Mouse (Mus musculus) kidney, embryonic 16.5 days (tissue): ENCODE data around the gene Sik1. TPM values are rescaled to one million over a fixed set of nuclear protein-coding genes. Genes with fewer than 3 reads are reported as not detected.
"Not testable (repeated sequence)": the region's sequence is repeated elsewhere in the genome, so short reads cannot be mapped to it uniquely, and the experiment has no call there.

Source experiments
- ATAC-seq: fragments of 200-750 bp; cut with Nextera tagmentation; 2 replicates; pipeline ENCODE4 v1.8.0; 2017; ENCODE audit warnings: moderate TSS enrichment; ENCODE audit not compliant: low FRiP score, low TSS enrichment
- H3K27ac ChIP-seq: fragments of 300-500 bp; sonication (generic); 2 replicates; pipeline ENCODE4 v1.5.1; 2014; ENCODE audit warnings: low read length
- H3K27me3 ChIP-seq: fragments of 300-500 bp; sonication (generic); 2 replicates; pipeline ENCODE4 v1.6.1; 2014; ENCODE audit warnings: low read length, control low read depth, mixed read lengths; ENCODE audit not compliant: insufficient read depth
- H3K36me3 ChIP-seq: fragments of 300-500 bp; sonication (generic); 2 replicates; pipeline ENCODE4 v1.6.1; 2014; ENCODE audit warnings: low read length, control low read depth, mixed read lengths; ENCODE audit not compliant: insufficient read depth
- H3K4me1 ChIP-seq: fragments of 300-500 bp; sonication (generic); 2 replicates; pipeline ENCODE4 v1.6.1; 2014; ENCODE audit warnings: low read length, control low read depth, mixed read lengths; ENCODE audit not compliant: insufficient read depth
- H3K4me2 ChIP-seq: fragments of 300-500 bp; sonication (generic); replicated peaks from 2 replicates; pipeline ENCODE4 v1.6.1; 2014; ENCODE audit warnings: low read depth, low read length
- H3K4me3 ChIP-seq: fragments of 300-500 bp; sonication (generic); 2 replicates; pipeline ENCODE4 v1.5.1; 2014; ENCODE audit warnings: mild to moderate bottlenecking, low read length
- H3K9ac ChIP-seq: fragments of 300-500 bp; sonication (generic); replicated peaks from 2 replicates; pipeline ENCODE4 v1.6.1; 2014; ENCODE audit warnings: low read length
- H3K9me3 ChIP-seq: fragments of 300-500 bp; sonication (generic); 2 replicates; pipeline ENCODE4 v1.6.1; 2016; ENCODE audit warnings: low read length, control low read depth
- WGBS: fragments of 180-500 bp; shearing (Covaris S2); extraction: QIAGEN DNeasy Blood & Tissue Kit; methylation state at CpG from one replicate; pipeline ENCODE4 v1.1.7; 2014; 5-methylcytosine and 5-hydroxymethylcytosine counted together
- polyA plus RNA-seq: library from polyadenylated mRNA; unstranded; fragments of >200 nt; fragmentation: Nextera tagmentation; extraction: Ambion mirVana; gene quantifications from 2 replicates; pipeline ENCODE4 v1.2.1, GENCODE M21; 2015

Sik1 gene
- polyA plus RNA-seq, 1 experiment from 2014 or later, result 17.8 TPM

- Histone ChIP-seq H3K4me1 (peaks cover 51% of the 10 kb centered on the region), H3K27ac (peak overlapping the region; percentile 90), H3K4me3 (no peak overlapping the region), H3K27me3 (no peaks in the 10 kb centered on the region), H3K4me2 (no peak overlapping the region), H3K9me3 (no peaks in the 10 kb centered on the region), H3K36me3 (no peaks in the 10 kb centered on the region), H3K9ac (no peak overlapping the region)
- 28% methylated on average over 5 of the region's 5 CpGs for WGBS
- no peak for ATAC-seq
Measured at GRCm38 (mm10) chr17:31893371-31894060, 37.9 kb upstream of the Sik1 start.

GRCm38 (mm10) chr17:31892750-31893149 lies 37.1 kb upstream of the Sik1 start:
- WGBS, result 12% methylated on average over 10 of the region's 10 CpGs
- H3K9ac ChIP-seq, result 0 out of 2 replicates have a peak overlapping the region, but pooled peaks have one; percentile 36

GRCm38 (mm10) chr17:31891858-31892257 lies 36.3 kb upstream of the Sik1 start:
- Histone ChIP-seq H3K4me3 (no peak overlapping the region), H3K9me3 (no peaks in the 10 kb centered on the region), H3K36me3 (no peaks in the 10 kb centered on the region), H3K27me3 (no peaks in the 10 kb centered on the region), H3K4me1 (peaks cover 51% of the 10 kb centered on the region), H3K27ac (peak overlapping the region; percentile 90), H3K4me2 (no peak overlapping the region), H3K9ac (peak overlapping the region; percentile 56)
- no peak for ATAC-seq
- WGBS, result 52% methylated on average over 4 of the region's 4 CpGs

More at GRCm38 (mm10) chr17:31892750-31893149, 37.1 kb upstream of the Sik1 start:
- H3K4me1 ChIP-seq, result peaks cover 51% of the 10 kb centered on the region
- H3K27me3 ChIP-seq, result no peaks in the 10 kb centered on the region
- no peaks in the 10 kb centered on the region for H3K36me3 ChIP-seq
- ATAC-seq, result peak; percentile 89
- H3K4me2 ChIP-seq, result no peak overlapping the region
- H3K4me3 ChIP-seq, result no peak overlapping the region
- H3K27ac ChIP-seq, result peak overlapping the region; percentile 90
- H3K9me3 ChIP-seq, result no peaks in the 10 kb centered on the region

- 0 out of 2 replicates have a peak overlapping the region, but pooled peaks have one; percentile 36 for H3K9ac ChIP-seq
- H3K9me3 ChIP-seq, result no peaks in the 10 kb centered on the region
- peaks cover 51% of the 10 kb centered on the region for H3K4me1 ChIP-seq
- WGBS, result 17% methylated on average over 2 of the region's 2 CpGs
- no peak overlapping the region; the same call in 1 of the 2 replicates for H3K4me2 ChIP-seq
- H3K4me3 ChIP-seq, result no peak overlapping the region
- H3K27me3 ChIP-seq, result no peaks in the 10 kb centered on the region
- 0 out of 2 replicates have a peak, but pooled peaks have one; percentile 8 for ATAC-seq
- no peaks in the 10 kb centered on the region for H3K36me3 ChIP-seq
- peak overlapping the region; percentile 90 for H3K27ac ChIP-seq
Measured at GRCm38 (mm10) chr17:31890311-31890951, 34.8 kb upstream of the Sik1 start.

- H3K4me2 ChIP-seq, result no peak overlapping the region
- peak; percentile 67 for ATAC-seq
- H3K9me3 ChIP-seq, result no peaks in the 10 kb centered on the region
- H3K4me3 ChIP-seq, result no peak overlapping the region
- 50% methylated on average over 9 of the region's 9 CpGs for WGBS
- peak overlapping the region; percentile 44; the same call in 1 of the 2 replicates for H3K9ac ChIP-seq
- H3K4me1 ChIP-seq, result peaks cover 51% of the 10 kb centered on the region
- H3K27ac ChIP-seq, result peak overlapping the region; percentile 90
- no peaks in the 10 kb centered on the region for H3K27me3 ChIP-seq
- H3K36me3 ChIP-seq, result no peaks in the 10 kb centered on the region
Measured at GRCm38 (mm10) chr17:31889446-31890201, 34.0 kb upstream of the Sik1 start.

- Histone ChIP-seq H3K9me3 (no peaks in the 10 kb centered on the region), H3K4me3 (no peak overlapping the region), H3K27ac (no peak overlapping the region), H3K9ac (no peak overlapping the region), H3K4me1 (peaks cover 47% of the 10 kb centered on the region), H3K27me3 (no peaks in the 10 kb centered on the region), H3K36me3 (no peaks in the 10 kb centered on the region), H3K4me2 (no peak overlapping the region)
- 64% methylated on average over 6 of the region's 6 CpGs for WGBS
- no peak for ATAC-seq
Measured at GRCm38 (mm10) chr17:31888540-31888939, 32.9 kb upstream of the Sik1 start.

- not testable (repeated sequence) for ATAC-seq, H3K27me3 ChIP-seq
- WGBS, result 75% methylated on average over 1 of the region's 1 CpGs
Measured at GRCm38 (mm10) chr17:31884676-31885075, 29.1 kb upstream of the Sik1 start.

GRCm38 (mm10) chr17:31879406-31879805 lies 23.8 kb upstream of the Sik1 start:
- Histone ChIP-seq H3K9me3 (no peaks in the 10 kb centered on the region), H3K4me2 (no peak overlapping the region), H3K4me3 (no peak overlapping the region), H3K36me3 (no peaks in the 10 kb centered on the region), H3K27me3 (no peaks in the 10 kb centered on the region), H3K9ac (no peak overlapping the region), H3K27ac (no peak overlapping the region), H3K4me1 (peaks cover 18% of the 10 kb centered on the region)
- 89% methylated on average over 10 of the region's 10 CpGs for WGBS
- ATAC-seq, result no peak

More at GRCm38 (mm10) chr17:31884676-31885075, 29.1 kb upstream of the Sik1 start:
- H3K9me3 ChIP-seq, H3K4me2 ChIP-seq, H3K4me1 ChIP-seq, H3K27ac ChIP-seq, H3K36me3 ChIP-seq, H3K4me3 ChIP-seq, H3K9ac ChIP-seq: not testable (repeated sequence)

GRCm38 (mm10) chr17:31877650-31878141 lies 22.1 kb upstream of the Sik1 start:
- 46% methylated on average over 14 of the region's 14 CpGs for WGBS

More at GRCm38 (mm10) chr17:31877650-31878141, 22.1 kb upstream of the Sik1 start:
- Histone ChIP-seq H3K4me3 (no peak overlapping the region), H3K4me2 (no peak overlapping the region), H3K9me3 (no peaks in the 10 kb centered on the region), H3K27ac (peak overlapping the region; percentile 41; the same call in 1 of the 2 replicates), H3K4me1 (peaks cover 21% of the 10 kb centered on the region), H3K9ac (peak overlapping the region; percentile 44; the same call in 1 of the 2 replicates), H3K36me3 (no peaks in the 10 kb centered on the region), H3K27me3 (no peaks in the 10 kb centered on the region)
- ATAC-seq, result no peak
